Mouse (Mus musculus) intestine, embryonic 15.5 days (tissue): ENCODE data around the gene Atxn1. TPM values are rescaled to one million over a fixed set of nuclear protein-coding genes. Genes with fewer than 3 reads are reported as not detected.
A peak's percentile ranks its signal among the peaks of the same experiment; 100 is the strongest.

Source experiments
- ATAC-seq: fragments of 200-750 bp; cut with Nextera tagmentation; 2 replicates; pipeline ENCODE4 v1.8.0; 2017; ENCODE audit warnings: moderate TSS enrichment, moderate library complexity
- H3K27ac ChIP-seq: fragments of 300-500 bp; sonication (generic); 2 replicates; pipeline ENCODE4 v1.5.1; 2015; ENCODE audit warnings: mild to moderate bottlenecking, inconsistent platforms
- H3K27me3 ChIP-seq: fragments of 300-500 bp; sonication (generic); replicated peaks from 2 replicates; pipeline ENCODE4 v1.6.1; 2015; ENCODE audit warnings: inconsistent platforms
- H3K36me3 ChIP-seq: fragments of 300-500 bp; sonication (generic); 2 replicates; pipeline ENCODE4 v1.6.1; 2015; ENCODE audit warnings: inconsistent platforms
- H3K4me1 ChIP-seq: fragments of 300-500 bp; sonication (generic); replicated peaks from 2 replicates; pipeline ENCODE4 v1.6.1; 2015; ENCODE audit warnings: inconsistent platforms
- H3K4me2 ChIP-seq: fragments of 300-500 bp; sonication (generic); replicated peaks from 2 replicates; pipeline ENCODE4 v1.6.1; 2015; ENCODE audit warnings: mild to moderate bottlenecking, inconsistent platforms
- H3K4me3 ChIP-seq: fragments of 300-500 bp; sonication (generic); replicated peaks from 2 replicates; pipeline ENCODE4 v1.5.1; 2015; ENCODE audit warnings: inconsistent platforms
- H3K9ac ChIP-seq: fragments of 300-500 bp; sonication (generic); 2 replicates; pipeline ENCODE4 v1.6.1; 2015; ENCODE audit warnings: inconsistent platforms
- H3K9me3 ChIP-seq: fragments of 300-500 bp; sonication (generic); 2 replicates; pipeline ENCODE4 v1.6.1; 2016; ENCODE audit warnings: inconsistent platforms
- WGBS: fragments of 180-500 bp; shearing (Covaris S2); methylation state at CpG from one replicate; pipeline ENCODE4 v1.1.7; 2015; 5-methylcytosine and 5-hydroxymethylcytosine counted together
- polyA plus RNA-seq: library from polyadenylated mRNA; unstranded; fragments of >200 nt; fragmentation: Nextera tagmentation; extraction: Ambion mirVana; gene quantifications from 2 replicates; pipeline ENCODE4 v1.2.1, GENCODE M21; 2015

The Atxn1 gene
- polyA plus RNA-seq, 1 experiment from 2014 or later, result 5.7 TPM

DNA sequence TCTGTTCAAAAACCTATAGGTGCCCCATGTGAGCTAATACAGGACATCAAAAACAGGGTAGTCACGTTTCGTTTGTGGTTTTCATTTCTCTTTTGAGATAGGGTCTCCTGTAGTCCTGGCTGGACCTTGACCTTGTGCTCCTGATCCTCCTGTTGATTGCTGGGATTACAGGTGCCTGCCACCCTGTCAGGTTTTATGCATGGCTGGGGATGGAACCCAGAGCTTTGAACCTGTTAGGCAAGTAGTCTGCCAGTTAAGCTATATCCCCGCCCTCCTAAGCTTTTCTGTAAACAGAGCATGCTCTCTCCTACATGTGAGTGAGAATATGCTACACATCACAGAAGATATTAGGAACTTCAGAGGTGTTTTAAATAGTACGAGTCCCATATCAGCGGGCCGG is 361.2 kb downstream of the Atxn1 start:
- no peak overlapping the region for H3K9ac ChIP-seq
- H3K4me2 ChIP-seq, result no peak overlapping the region
- no peaks in the 10 kb centered on the region for H3K9me3 ChIP-seq
- H3K4me1 ChIP-seq, result no peaks in the 10 kb centered on the region
- H3K27ac ChIP-seq, result no peak overlapping the region
- no peaks in the 10 kb centered on the region for H3K36me3 ChIP-seq
- H3K27me3 ChIP-seq, result no peaks in the 10 kb centered on the region
- 69% methylated on average over 6 of the region's 6 CpGs for WGBS
- no peak overlapping the region for H3K4me3 ChIP-seq
- ATAC-seq, result no peak

GRCm38 (mm10) chr13:45600443-45600842 is 364.4 kb downstream of the Atxn1 start:
- Histone ChIP-seq H3K27ac (no peak overlapping the region), H3K36me3 (no peaks in the 10 kb centered on the region), H3K9ac (no peak overlapping the region), H3K4me2 (no peak overlapping the region), H3K4me3 (no peak overlapping the region), H3K9me3 (no peaks in the 10 kb centered on the region), H3K4me1 (no peaks in the 10 kb centered on the region), H3K27me3 (no peaks in the 10 kb centered on the region)
- ATAC-seq, result no peak
- WGBS, result 62% methylated on average over 6 of the region's 6 CpGs

DNA sequence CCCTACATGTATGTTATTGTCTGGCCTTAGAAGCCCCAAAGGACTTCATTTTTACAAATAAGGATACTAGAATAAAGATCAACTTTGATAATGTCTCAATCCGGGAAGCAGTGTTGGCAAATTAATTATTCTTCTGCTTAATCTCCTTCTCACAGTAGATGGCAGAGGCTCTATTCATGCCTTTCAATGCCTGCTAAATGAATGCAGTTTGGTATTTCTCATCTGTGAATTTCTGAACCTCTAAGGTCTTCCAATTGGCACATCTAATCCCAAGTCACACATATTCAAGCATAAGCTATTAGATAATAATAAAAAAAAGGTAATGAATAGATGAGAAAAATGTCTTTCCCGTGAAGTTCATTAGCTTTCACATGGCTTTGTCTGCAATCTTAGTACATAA is 365.0 kb downstream of the Atxn1 start:
- Histone ChIP-seq H3K9ac (no peak overlapping the region), H3K4me3 (no peak overlapping the region), H3K27me3 (no peaks in the 10 kb centered on the region), H3K36me3 (no peaks in the 10 kb centered on the region), H3K4me1 (no peaks in the 10 kb centered on the region), H3K27ac (no peak overlapping the region), H3K9me3 (no peaks in the 10 kb centered on the region), H3K4me2 (no peak overlapping the region)
- no peak for ATAC-seq
- 87% methylated on average over 2 of the region's 2 CpGs for WGBS

DNA sequence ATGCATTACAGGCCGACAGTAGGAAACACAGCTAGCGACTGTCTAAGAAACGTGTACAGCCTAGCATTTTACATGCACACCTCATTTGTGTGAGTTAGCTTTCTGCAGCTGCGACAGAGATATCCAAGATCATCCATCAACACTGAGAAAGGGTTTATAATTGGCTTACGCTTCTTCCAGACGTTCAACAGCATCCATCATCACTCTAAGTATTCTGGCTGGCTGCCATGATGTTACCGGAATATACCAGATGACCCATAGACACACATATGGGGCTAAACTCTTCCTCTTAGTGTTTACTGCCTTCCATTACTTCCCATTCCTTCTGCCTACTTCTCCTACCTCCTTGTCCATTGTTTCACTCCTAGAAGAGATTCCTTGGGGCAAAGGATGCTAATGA is 369.4 kb downstream of the Atxn1 start:
- Histone ChIP-seq H3K9me3 (no peaks in the 10 kb centered on the region), H3K9ac (no peak overlapping the region), H3K27me3 (no peaks in the 10 kb centered on the region), H3K4me2 (no peak overlapping the region), H3K4me3 (no peak overlapping the region), H3K27ac (no peak overlapping the region), H3K4me1 (0 out of 2 replicates have a peak, but pooled peaks cover 5% of the 10 kb centered on the region), H3K36me3 (no peaks in the 10 kb centered on the region)
- WGBS, result 33% methylated on average over 7 of the region's 7 CpGs
- no peak for ATAC-seq

GRCm38 (mm10) chr13:45593914-45594313 is 370.9 kb downstream of the Atxn1 start:
- Histone ChIP-seq H3K4me2 (no peak overlapping the region), H3K9ac (no peak overlapping the region), H3K36me3 (no peaks in the 10 kb centered on the region), H3K4me1 (0 out of 2 replicates have a peak, but pooled peaks cover 5% of the 10 kb centered on the region), H3K9me3 (no peaks in the 10 kb centered on the region), H3K4me3 (no peak overlapping the region), H3K27ac (no peak overlapping the region), H3K27me3 (no peaks in the 10 kb centered on the region)
- no peak for ATAC-seq
- 56% methylated on average over 1 of the region's 1 CpGs for WGBS

DNA sequence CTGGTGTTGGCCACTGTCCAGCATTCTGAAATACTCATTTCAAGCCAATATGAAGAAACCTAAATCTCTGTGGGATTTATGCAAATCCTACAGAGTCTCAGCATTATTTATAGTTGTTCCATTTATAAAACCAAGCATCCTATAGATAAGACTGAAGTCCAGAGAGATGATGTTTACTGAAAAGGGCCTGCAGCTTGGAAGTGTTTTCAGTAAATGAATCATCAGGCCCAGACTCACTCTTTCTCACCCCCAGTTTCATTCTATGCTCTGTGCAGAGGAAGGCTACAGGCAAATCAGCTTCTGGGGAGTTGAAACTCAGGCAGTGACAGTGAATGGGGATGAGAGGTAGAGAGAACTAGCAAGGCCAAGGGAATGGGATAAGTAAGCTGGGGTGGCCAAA is 373.9 kb downstream of the Atxn1 start:
- no peak overlapping the region for H3K9ac ChIP-seq
- no peaks in the 10 kb centered on the region for H3K27me3 ChIP-seq
- H3K4me3 ChIP-seq, result no peak overlapping the region
- 0 out of 2 replicates have a peak, but pooled peaks cover 5% of the 10 kb centered on the region for H3K4me1 ChIP-seq
- no peak overlapping the region for H3K4me2 ChIP-seq
- H3K36me3 ChIP-seq, result no peaks in the 10 kb centered on the region
- ATAC-seq, result no peak
- no peak overlapping the region for H3K27ac ChIP-seq
- no peaks in the 10 kb centered on the region for H3K9me3 ChIP-seq

- WGBS, result 89% methylated on average over 5 of the region's 5 CpGs
- Histone ChIP-seq H3K9ac (no peak overlapping the region), H3K4me1 (no peaks in the 10 kb centered on the region), H3K36me3 (no peaks in the 10 kb centered on the region), H3K27me3 (no peaks in the 10 kb centered on the region), H3K4me3 (no peak overlapping the region), H3K9me3 (no peaks in the 10 kb centered on the region), H3K4me2 (no peak overlapping the region), H3K27ac (no peak overlapping the region)
- no peak for ATAC-seq
Observed at GRCm38 (mm10) chr13:45583061-45583460, 381.7 kb downstream of the Atxn1 start.

GRCm38 (mm10) chr13:45582294-45582693 is 382.5 kb downstream of the Atxn1 start:
- H3K9me3 ChIP-seq, result no peaks in the 10 kb centered on the region

DNA sequence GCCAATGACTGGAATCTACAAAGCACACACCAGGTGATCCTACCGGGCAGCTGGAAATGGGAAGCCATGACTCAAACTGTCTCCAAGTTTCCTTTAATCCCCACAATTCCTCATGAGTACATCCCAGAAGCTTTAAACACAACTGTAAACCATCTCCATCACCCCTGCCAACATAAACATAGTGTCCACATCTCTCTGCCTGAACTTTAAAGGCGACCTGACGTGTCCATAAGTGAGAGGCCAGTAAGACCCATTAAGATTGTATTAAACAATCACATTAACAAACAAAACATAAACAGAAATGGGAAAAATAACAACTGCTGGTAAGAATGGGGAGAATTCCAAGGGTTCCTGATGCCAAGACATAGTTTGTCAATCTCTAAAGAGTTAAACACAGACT is 385.1 kb downstream of the Atxn1 start:
- Histone ChIP-seq H3K36me3 (no peaks in the 10 kb centered on the region), H3K4me2 (no peak overlapping the region), H3K9ac (no peak overlapping the region), H3K9me3 (no peaks in the 10 kb centered on the region), H3K4me1 (peaks cover 6% of the 10 kb centered on the region), H3K4me3 (no peak overlapping the region), H3K27ac (no peak overlapping the region), H3K27me3 (no peaks in the 10 kb centered on the region)
- no peak for ATAC-seq
- 55% methylated on average over 3 of the region's 3 CpGs for WGBS

More at GRCm38 (mm10) chr13:45582294-45582693, 382.5 kb downstream of the Atxn1 start:
- no peak for ATAC-seq
- Histone ChIP-seq H3K9ac (no peak overlapping the region), H3K36me3 (no peaks in the 10 kb centered on the region), H3K27me3 (no peaks in the 10 kb centered on the region), H3K4me3 (no peak overlapping the region), H3K27ac (no peak overlapping the region), H3K4me2 (no peak overlapping the region), H3K4me1 (no peaks in the 10 kb centered on the region)
- 69% methylated on average over 12 of the region's 12 CpGs for whole genome bisulfite sequencing

DNA sequence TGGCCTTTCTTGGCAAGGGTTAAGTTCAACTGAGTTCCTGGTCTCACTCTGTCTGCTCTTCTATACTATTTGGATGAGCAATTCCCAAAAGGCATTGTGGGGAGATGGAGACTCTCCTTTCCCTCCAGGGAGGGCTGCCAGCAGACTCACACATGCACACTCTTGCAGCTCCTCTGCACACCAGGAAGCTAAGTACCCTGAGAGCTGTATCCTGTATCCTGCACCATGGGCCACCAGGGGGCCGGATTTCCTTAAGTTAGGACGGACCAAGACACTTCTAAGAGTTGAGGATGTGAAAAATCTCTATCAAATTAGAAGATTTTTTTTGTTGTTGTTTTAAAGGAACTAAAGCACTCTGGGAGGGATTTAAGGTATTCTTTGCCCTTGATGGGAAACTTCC is 387.0 kb downstream of the Atxn1 start:
- no peaks in the 10 kb centered on the region for H3K27me3 ChIP-seq
- no peak overlapping the region for H3K4me3 ChIP-seq
- ATAC-seq, result no peak
- H3K36me3 ChIP-seq, result no peaks in the 10 kb centered on the region
- no peak overlapping the region for H3K9ac ChIP-seq
- peaks cover 6% of the 10 kb centered on the region for H3K4me1 ChIP-seq
- H3K9me3 ChIP-seq, result no peaks in the 10 kb centered on the region
- WGBS, result 50% methylated on average over 2 of the region's 2 CpGs
- H3K4me2 ChIP-seq, result no peak overlapping the region
- H3K27ac ChIP-seq, result no peak overlapping the region

DNA sequence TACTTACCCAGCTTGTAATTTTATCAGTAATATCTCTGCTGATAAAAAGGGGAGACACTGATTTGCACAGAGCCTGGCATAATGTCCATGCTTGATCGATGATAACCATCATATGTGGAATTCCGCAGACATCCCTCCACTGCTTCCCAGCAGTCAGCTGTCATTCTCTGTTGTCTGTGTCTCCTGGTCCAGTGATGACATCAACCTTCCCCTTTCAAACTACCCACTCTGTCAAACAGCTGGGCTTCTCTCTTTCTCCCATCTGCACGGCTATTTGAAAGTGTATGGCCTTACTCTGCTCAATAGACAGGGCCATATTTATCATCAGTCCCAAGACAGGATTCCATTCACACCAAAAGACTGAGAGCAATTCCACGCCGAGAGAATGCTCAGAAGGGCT is 387.4 kb downstream of the Atxn1 start:
- Histone ChIP-seq H3K9ac (no peak overlapping the region), H3K4me3 (no peak overlapping the region), H3K36me3 (no peaks in the 10 kb centered on the region), H3K9me3 (no peaks in the 10 kb centered on the region), H3K27me3 (no peaks in the 10 kb centered on the region), H3K4me1 (peaks cover 6% of the 10 kb centered on the region), H3K27ac (no peak overlapping the region), H3K4me2 (no peak overlapping the region)
- ATAC-seq, result no peak
- WGBS, result 62% methylated on average over 5 of the region's 5 CpGs

- H3K4me2 ChIP-seq, result no peak overlapping the region
- peaks cover 6% of the 10 kb centered on the region for H3K4me1 ChIP-seq
- no peak overlapping the region for H3K4me3 ChIP-seq
- peak overlapping the region; percentile 63; the same call in 1 of the 2 replicates for H3K27ac ChIP-seq
- H3K9me3 ChIP-seq, result no peaks in the 10 kb centered on the region
- H3K9ac ChIP-seq, result no peak overlapping the region
- no peaks in the 10 kb centered on the region for H3K36me3 ChIP-seq
- 0 out of 2 replicates have a peak, but pooled peaks have one; percentile 36 for ATAC-seq
- no peaks in the 10 kb centered on the region for H3K27me3 ChIP-seq
- 70% methylated on average over 4 of the region's 4 CpGs for WGBS
Observed at GRCm38 (mm10) chr13:45576185-45576584, 388.6 kb downstream of the Atxn1 start.

- 35% methylated on average over 4 of the region's 4 CpGs for whole genome bisulfite sequencing
- Histone ChIP-seq H3K27me3 (no peaks in the 10 kb centered on the region), H3K4me3 (no peak overlapping the region), H3K4me1 (peaks cover 6% of the 10 kb centered on the region), H3K27ac (no peak overlapping the region), H3K9ac (no peak overlapping the region), H3K36me3 (no peaks in the 10 kb centered on the region), H3K9me3 (no peaks in the 10 kb centered on the region), H3K4me2 (no peak overlapping the region)
- ATAC-seq, result no peak
Observed at GRCm38 (mm10) chr13:45572768-45573167, 392.0 kb downstream of the Atxn1 start.
